Mouse (Mus musculus) kidney, adult 18-20 months (tissue): ENCODE data around the gene Dzank1.

Experiments used
- DNase-seq: peaks from one replicate; pipeline ENCODE4 v3.0.0; 2021

The Dzank1 gene

GRCm38 (mm10) chr2:144526981-144527820, at the start of gene Dzank1, which contains the start of gene Polr3f:
Dzank1 (minus strand) TSS chr2:144527414.
Polr3f (plus strand) TSS chr2:144527718.
- DNase-seq = peak; percentile 97

- peak; percentile 98 for DNase-seq
These were observed 28.8 kb upstream of the Dzank1 start, which contains the start of gene Sec23b for GRCm38 (mm10) chr2:144555820-144556552. Sec23b (plus strand) TSS chr2:144556229.

- DNase-seq = no peak
These were observed 28.1 kb upstream of the Dzank1 start for GRCm38 (mm10) chr2:144555286-144555819.

- DNase-seq = no peak
These were observed 26.7 kb upstream of the Dzank1 start for GRCm38 (mm10) chr2:144553905-144554304.

GRCm38 (mm10) chr2:144550529-144550928, 23.3 kb upstream of the Dzank1 start, which contains the start of gene Rbbp9:
Rbbp9 (minus strand) TSS chr2:144550869.
- DNase-seq = peak; percentile 77

GRCm38 (mm10) chr2:144547559-144547958, 20.3 kb upstream of the Dzank1 start:
- DNase-seq = no peak

- peak; percentile 32 for DNase-seq
These were observed 18.3 kb upstream of the Dzank1 start for GRCm38 (mm10) chr2:144545481-144545880.

GRCm38 (mm10) chr2:144545061-144545460, 17.8 kb upstream of the Dzank1 start:
- DNase-seq = no peak

GRCm38 (mm10) chr2:144544630-144545029, 17.4 kb upstream of the Dzank1 start:
- peak; percentile 64 for DNase-seq

- no peak for DNase-seq
These were observed 16.5 kb upstream of the Dzank1 start for GRCm38 (mm10) chr2:144543670-144544069.

GRCm38 (mm10) chr2:144541246-144541645, 14.0 kb upstream of the Dzank1 start:
- DNase-seq = no peak

GRCm38 (mm10) chr2:144537123-144537522, 9.9 kb upstream of the Dzank1 start:
- peak; percentile 50 for DNase-seq

- no peak for DNase-seq
These were observed 584 bp upstream of the Dzank1 start for GRCm38 (mm10) chr2:144527821-144528174.

- DNase-seq = no peak
These were observed 1.4 kb downstream of the Dzank1 start for GRCm38 (mm10) chr2:144525856-144526255.

- DNase-seq = no peak
These were observed 7.4 kb downstream of the Dzank1 start for GRCm38 (mm10) chr2:144519772-144520171.

- no peak for DNase-seq
These were observed 12.6 kb downstream of the Dzank1 start for GRCm38 (mm10) chr2:144514619-144515018.

- DNase-seq = no peak
These were observed 25.1 kb downstream of the Dzank1 start for GRCm38 (mm10) chr2:144502134-144502533.

GRCm38 (mm10) chr2:144489342-144489741, 37.9 kb downstream of the Dzank1 start:
- no peak for DNase-seq

GRCm38 (mm10) chr2:144487476-144487875, 39.7 kb downstream of the Dzank1 start:
- DNase-seq = no peak

- DNase-seq = no peak
These were observed 41.8 kb downstream of the Dzank1 start for GRCm38 (mm10) chr2:144485439-144485838.

GRCm38 (mm10) chr2:144484084-144484483, 43.1 kb downstream of the Dzank1 start:
- no peak for DNase-seq

- DNase-seq = no peak
These were observed 47.8 kb downstream of the Dzank1 start for GRCm38 (mm10) chr2:144479421-144479820.

GRCm38 (mm10) chr2:144467203-144467602, 60.0 kb downstream of the Dzank1 start:
- DNase-seq = peak; percentile 16
